Mouse (Mus musculus): Measurements from ENCODE around the gene Tpk1.

GRCm38 (mm10) chr6:43640621-43641020 is 25.5 kb downstream of the Tpk1 start:
- no peak for TF ChIP-seq CTCF (IDR thresholded peaks at IDR 0.05; ENCODE audit: extremely low read depth, insufficient read length, insufficient replicate concordance, low read depth, low read length)
- TF ChIP-seq POLR2A (IDR thresholded peaks at IDR 0.05; ENCODE audit: low read depth, low read length), result no peak
